Mouse (Mus musculus) layer of hippocampus, adult 11-12 months (tissue): ENCODE results near the gene Mark3.
"Not testable (repeated sequence)": the region's sequence is repeated elsewhere in the genome, so short reads cannot be mapped to it uniquely, and the experiment has no call there.

ENCODE experiments used
- DNase-seq: peaks from one replicate; pipeline ENCODE4 v3.0.0; 2022; ENCODE audit warnings: low spot score

Mark3 gene

DNA sequence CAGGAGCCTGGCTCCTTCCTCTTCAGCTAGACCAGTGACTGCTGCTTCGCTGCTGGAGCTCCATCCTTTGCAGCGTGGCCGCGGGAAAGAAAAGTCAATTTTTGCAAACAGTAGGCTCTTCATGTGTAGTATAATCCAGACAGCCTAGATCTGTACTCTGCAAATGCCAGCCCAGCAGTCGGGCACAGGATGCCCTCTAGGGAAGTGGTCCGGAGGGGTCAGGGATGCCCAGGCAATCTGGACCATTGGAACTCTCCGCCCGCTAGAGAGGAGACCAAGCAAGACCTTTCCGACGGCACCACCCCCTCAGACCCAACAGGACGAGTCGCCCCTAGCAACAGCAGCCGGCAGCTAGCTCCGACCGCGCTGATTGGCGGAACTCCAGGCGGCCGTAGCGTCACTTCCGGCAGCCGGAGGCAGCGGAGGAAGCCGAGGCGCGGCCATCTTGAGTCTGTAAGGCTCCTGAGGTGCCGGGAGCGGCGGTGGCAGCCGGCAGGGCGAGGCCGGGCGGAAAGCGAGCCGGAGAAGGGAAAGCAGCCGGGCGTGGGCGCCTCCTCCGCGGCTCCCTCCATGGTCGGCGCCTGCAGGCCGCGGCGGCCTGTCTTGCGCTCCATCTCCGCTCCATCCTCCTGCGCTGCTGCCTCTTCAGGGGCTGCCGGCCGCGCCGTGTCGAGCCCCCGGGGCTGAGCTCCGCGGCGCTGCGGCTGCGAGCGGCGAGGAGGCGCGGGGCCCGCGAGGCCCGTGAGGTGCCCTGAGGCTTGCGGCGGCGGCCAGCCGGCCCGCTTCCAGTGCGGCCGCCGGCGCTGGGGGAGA lies at the start of gene Mark3:
Gene Mark3, plus strand, starts transcription at position 450 of the 813 bp plus-strand sequence.
- DNase-seq, result peak; percentile 96

DNA sequence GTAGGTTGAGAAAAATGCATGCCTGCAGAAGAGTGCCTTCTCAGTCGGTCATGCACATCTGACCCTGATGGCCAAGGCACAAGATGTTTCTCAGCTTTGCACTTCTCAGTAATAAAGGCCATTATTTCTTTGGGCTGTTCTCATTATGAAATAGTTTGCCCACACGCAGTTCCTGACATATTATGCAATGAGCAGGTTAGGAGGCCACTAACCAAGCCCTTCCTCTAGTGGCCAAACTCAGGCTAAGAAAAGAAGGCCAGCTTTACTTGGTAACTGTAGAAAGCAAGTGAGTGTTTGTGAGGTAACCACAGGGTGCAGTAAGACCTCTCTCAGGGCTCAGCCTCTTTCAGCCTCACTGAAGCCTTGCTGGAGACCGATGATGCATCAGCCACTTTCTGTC lies 49.4 kb upstream of the Mark3 start:
- no peak for DNase-seq

DNA sequence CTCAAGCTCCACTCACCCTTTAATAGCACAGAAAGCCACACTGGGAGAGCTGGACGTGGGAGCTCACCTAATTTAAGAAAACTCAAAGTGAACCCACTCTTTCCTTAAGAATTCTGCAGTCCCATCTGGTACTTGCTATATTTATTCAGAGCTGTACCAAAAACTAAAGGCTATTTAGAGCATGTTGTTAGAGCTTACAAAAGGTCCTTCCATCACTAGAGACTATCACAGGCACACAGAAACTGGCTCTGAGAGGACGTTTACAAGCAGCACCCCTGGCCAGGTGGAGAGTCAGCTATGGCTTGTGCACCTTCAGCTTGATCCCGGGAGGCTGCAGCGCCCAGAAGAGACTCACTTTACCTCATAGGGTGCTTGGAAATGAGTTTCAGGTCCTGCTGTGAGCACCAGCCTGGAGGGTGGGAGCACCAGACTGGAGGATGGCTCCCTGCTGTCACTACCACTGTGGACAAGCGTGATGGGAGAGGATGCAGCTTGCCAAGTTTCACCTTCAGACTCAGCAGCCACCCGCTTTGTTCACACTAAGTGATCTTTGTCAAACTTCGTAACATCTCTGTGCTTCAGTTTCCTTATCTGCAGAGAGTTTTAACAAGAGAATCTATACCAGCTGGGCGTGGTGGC lies 46.6 kb upstream of the Mark3 start:
- no peak for DNase-seq

DNA sequence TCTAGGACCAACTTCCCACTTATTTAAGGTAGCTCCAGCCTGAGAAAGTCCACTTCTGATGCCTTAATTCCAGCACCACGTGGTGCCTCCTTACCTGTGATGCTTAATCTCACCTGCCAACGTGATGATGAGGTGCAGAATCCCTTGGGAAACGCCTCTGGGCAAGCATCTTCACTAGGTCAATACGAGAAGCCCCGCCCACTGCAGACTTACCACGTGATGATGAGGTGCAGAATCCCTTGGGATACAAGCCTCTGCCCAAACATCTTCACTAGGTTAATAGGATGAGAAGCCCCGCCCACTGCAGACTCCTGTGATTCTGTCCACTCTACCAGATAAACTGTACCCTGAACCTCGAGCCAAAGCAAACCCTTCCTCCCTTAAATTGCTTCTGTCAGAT lies 45.1 kb upstream of the Mark3 start:
- no peak for DNase-seq

DNA sequence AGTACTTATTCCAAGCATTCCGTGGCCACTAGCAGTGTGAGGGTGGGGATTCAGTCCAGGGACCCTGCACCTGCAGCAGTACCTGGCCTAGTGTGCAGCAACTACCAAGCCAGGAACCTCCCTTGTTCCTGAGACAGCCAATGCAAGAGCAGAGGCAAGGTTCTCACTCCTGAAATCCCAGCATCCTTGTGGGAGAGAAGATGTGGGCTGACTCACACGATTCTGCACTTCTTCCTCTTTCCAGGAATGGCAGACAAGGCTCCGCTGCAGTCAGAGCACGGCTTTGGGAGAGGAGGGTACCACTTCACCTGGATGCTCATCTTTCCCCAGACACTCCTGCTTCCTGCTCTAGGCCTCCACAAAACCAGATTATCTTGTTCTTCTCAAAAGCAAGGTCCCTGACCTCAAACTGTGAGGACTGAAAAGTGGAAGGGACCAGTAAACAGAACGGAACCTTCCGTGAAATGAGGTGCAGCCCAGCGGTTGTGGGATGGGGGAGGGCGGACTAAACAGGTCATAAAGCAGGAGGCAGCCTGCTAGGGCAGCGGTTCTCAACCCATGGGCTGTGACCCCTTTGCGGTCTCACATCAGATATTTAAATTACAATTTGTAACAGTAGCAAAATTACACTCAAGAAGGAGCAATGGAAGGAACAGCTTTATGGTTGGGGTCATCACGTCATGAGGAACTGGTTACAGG lies 41.1 kb upstream of the Mark3 start:
- no peak for DNase-seq

DNA sequence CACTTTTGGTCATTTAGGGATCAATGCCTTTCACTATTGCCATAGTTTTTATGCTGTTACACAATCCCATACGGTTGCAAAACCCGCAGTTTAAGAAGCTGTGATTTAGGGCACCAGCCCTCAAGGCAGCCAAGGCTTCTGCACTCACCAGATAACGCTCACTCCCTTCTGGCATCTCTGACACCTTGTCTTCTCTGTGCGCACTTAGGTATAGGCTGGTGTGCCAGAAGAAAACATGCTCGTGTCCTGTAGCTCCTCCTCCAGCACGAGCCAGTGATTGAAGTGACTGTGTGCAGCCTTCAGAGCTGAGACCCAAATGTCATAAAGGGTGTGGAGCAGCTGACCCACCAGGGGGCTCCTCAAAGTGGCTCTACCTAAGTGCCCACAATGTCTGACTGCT lies 39.0 kb upstream of the Mark3 start:
- DNase-seq, result no peak

DNA sequence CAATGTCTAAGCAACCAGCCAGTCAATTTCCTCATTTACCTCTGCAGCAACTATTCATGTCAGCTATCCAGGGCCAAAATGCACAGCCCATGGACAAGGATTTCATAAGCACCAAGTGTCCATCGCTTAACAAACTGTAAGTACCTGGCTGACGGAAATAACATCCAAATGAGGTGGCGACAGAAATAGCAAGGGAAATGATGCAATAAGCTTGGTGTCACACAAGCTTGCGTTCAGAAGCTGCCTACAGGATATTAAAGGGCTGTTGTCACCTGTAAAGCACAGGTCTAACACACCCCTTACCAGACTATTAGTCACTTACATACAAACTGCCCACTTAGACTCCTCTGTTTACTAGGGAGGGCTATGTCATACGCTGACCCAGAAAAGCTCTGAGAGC lies 38.6 kb upstream of the Mark3 start:
- DNase-seq, result no peak

DNA sequence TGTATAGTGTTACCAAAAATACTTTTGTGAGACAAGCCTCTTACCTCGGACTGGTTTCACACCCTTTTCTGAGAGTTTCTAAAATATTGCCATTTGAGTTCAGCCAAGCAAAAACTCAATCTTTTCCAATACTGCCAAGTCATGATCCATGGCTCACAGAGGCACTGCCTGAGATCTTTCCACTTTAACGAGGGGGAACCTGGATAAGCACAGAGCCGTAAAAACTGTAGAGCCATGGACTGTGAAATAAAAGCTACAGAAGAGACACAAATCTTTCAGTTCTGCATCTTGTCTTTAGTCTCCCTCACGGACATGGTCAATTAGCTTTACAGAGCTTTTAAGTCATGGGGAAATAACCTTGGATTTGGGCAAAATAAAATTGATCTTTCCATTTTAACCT lies 37.6 kb upstream of the Mark3 start:
- no peak for DNase-seq

DNA sequence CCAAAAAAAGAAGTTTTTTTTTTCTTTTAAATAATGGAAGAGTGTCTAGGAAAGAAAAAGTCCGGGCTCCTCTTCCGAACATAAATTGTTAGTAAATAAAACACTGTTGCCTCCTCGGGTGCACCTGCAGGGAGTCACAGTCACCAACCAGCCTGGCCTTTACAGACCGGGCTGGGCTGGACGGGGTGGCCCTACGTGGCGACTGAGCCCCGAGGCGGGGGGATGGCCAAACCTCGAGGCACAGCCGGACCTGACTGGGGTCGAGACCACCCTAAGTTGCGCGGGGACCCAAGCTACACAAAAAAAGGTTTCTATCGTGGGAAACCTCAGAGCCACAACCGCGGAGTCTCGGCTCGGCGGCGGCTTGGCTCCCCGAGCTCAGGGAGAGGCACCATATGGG lies 37.0 kb upstream of the Mark3 start:
- no peak for DNase-seq

DNA sequence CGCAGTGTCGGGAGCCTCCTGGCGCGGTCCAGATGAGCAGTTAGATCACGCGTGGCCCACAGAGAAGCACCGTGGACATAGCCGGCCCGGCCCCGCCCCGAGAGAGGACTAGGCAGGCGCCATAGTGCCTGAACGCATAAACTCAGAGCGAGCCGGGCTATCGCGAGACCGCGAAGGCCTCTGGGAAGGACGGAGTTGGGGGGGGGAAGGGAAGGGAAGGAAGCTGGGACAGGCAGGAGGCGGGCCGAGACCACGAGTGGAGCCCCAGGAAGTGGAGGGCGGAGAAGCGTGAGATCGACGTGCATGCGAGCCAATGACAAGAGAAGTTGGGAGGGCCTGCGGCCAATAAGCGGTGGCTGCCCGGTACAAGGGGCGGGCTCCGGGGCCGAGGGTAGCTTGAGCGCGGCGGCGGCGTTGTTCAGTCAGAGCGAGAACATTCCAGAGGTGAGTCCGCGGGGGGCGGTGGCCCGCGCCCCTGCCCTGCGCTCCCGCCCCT lies 36.5 kb upstream of the Mark3 start, which contains the start of gene Eif5:
Gene Eif5, plus strand, starts transcription at position 221 of the 496 bp plus-strand sequence.
- peak; percentile 99 for DNase-seq

DNA sequence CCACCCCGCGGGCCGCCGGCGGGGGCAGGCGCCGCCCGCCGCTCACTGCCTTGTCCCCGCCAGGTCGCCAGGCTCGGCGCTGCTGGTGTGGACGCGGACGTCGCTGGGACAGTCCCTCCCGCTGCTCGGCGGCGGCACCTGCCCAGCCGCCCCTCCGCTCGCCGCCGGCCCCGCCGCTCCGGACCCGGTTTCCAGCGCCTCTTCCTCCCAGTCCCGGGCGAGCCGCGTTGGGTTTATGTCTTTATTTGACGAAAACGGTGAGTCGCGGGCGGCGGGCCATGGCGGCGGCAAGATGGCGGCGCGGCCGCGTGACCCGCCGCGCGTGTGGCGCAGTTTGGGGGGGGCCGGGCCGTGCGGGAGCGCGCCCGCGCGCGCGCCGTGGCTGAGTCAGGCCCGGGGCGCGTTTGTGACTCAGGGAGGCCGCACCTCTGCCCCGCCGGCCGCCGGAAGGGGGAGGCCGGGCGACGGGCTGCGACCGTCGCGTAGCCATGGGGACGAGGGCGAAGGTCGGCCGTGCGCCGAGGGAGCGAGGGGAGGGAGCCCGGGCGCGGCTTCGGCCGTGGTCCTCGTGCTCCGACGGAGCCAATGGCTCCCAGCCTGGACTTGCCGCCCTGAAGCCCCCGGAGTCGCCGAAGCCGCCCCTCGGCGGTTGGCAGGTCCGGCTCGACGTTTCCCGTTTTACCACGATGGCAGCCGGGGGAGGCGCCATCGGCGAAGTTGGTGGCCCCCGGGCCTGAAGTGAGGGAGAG lies 35.9 kb upstream of the Mark3 start:
- peak; percentile 78 for DNase-seq

DNA sequence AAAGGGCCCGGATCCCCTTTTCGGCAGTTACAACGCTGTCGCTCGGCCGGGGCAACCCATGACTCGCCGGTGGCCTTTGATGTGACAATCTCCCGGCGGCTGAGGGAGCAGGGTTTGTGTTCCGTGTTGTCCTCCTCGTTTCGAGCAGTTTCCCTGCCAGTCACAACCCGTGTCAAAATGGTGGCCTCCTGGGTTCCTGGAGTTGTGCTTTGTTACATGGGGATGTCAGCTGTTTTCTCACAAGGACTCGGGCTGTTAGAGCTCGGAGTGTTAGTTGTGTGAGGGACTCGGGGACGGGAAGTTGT lies 35.3 kb upstream of the Mark3 start:
- no peak for DNase-seq

DNA sequence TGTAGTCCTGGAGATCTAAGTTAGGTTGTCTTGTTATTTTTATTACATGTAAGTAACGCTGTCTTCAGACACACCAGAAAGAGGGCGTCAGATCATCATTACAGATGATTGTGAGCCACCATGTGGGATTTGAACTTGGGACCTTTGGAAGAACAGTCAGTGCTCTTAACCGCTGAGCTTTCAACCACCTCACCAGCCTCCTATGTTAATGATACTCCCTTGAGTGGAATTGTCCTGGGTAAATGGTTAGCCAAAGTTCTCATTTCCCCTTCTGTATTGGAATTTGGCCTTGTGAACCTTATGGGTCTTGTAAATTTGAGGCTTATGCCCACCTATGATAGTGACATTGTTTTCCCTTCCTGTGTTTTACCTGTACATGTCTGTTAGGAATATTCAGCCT lies 27.3 kb upstream of the Mark3 start:
- no peak for DNase-seq

DNA sequence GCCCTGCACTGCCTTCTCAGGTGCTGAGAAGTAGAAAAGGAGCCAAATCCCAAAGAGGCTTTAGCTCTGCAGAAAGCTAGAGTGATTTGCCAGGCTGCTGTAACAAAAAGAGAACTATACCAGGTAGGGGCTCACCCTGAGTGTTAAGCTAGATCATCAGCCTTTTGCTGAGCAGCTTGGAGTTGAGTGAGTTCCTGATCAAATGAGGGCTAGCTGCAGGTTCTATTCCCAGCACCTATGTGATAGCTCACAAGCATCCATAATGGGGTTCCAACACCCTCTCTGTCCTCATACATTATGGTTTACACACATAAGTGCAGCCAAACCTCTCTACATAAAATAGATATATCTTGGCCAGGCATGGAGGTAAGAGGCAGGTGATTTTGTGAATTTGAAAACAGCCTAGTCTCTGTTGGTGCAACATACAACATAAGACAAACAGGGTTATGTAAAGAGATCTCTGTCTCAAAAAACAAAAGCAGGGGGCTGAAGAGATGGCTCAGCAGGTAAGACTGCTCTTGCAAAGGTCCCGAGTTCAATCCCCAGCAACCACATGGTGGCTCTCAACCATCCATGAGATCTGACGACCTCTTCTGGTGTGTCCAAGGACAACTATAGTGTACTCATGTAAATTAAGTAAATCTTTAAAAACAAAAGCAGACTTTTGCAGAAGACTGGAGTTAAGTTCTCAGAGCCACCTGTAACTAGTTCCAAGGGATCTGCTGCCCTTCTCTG lies 25.6 kb upstream of the Mark3 start:
- DNase-seq, result no peak

DNA sequence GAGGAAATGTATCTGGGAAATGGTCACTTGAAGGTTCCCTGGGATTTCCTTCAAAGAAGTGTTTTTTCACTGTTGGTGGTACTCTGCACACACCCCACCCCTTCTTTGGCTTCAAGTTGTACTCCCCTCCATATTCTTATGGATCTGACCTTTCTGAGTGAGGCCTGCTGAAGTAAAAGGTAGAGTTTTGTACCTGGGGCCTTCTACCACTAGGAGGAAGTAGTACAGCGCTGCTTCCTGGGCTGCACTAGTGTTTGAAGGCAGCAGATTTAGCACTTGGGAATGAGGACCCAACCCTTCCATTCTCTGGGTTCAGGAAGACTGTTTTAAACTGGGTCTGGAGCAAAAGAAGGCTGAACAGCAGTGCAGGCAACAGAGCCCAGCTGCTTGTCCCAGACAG lies 23.6 kb upstream of the Mark3 start:
- DNase-seq, result no peak

DNA sequence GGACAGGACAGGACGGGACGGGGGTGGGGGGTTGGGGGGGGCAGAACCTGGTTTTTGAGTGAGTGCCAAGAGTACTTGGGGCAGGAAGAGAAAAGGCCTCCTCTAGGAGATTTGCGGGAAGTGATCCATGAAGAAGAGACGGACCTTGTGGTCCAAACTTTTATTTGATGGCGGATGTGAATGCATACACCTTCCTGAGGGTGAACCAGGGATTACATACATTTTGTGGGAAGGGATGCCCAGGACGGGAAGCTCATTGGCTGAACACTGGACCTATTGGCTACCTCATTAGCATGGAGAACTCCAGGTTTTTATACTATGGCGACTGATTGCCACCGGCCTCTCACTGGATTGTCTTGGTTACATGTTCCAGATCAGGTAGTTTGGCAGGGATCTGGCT lies 22.0 kb upstream of the Mark3 start:
- DNase-seq, result no peak

DNA sequence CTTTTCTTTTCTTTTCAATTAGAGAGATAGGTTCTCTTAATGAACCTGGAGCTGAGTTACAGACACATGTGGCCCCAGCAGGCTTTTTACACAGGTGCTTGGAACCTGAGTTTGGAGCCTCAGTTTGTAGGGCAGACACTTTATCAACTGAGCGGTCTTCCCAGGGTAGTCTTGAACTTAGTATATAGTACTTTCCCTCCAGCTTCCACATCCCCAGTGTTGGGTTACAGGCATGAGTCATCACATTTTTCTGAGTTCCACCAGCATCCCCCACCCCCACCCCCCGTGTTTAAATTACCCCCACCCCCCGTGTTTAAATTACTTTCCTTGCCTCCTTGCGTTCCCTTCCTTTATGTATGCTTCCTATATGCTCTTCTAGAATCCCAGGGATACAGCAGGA lies 19.0 kb upstream of the Mark3 start:
- no peak for DNase-seq

DNA sequence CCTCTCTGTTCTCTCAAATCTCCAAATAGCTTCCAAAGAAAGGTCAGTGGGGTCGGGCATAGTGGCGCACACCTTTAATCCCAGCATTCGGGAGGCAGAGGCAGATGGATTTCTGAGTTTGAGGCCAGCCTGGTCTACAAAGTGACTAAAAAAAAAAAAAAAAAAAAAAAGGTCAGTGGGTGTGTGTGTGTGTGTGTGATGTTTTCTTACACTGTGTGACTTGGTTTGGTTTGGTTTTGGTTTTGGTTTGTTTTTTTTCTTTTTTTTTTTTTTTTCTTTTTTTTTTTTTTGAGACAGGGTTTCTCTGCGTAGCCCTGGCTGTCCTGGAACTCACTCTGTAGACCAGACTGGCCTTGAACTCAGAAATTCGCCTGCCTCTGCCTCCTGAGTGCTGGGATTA lies 18.4 kb upstream of the Mark3 start:
- not testable (repeated sequence) for DNase-seq

DNA sequence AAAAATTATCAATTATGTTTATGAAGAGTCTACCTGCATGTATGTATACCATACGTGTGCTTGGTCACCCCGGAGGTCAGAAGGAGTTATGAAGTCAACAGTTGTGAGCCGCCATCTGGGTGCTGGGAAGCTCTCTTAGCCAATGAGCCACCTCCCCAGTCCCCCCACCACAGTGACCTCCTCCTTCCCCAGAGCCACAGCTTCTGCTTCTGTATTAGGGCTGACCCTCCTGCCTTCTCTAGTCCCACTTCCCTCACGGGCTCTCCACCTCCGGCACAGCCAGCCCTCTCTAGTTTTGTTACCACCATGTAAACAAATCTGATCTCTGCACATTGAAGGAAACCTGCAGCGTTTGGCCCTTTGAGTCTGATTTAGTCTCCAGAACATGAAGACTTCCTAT lies 16.8 kb upstream of the Mark3 start:
- DNase-seq, result no peak

DNA sequence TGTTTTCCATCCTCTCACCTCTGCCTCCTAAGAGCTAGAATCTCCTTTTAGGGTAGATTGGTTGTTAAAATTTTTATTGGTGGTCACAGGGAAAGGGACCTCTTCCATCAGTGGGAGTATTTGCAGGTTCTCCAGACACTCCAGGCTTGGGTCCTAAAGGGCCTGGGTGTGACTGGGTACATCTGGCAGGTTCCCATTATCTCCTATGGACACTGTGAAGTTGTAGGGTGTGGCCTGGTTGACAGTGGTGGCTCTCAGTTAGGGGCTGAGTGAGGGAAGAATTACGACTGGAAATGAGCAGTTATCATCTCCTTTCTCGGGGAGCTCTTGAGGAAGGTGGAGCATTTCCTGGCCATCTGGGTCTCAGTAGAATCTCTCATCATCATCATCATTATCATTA lies 15.7 kb upstream of the Mark3 start:
- no peak for DNase-seq

DNA sequence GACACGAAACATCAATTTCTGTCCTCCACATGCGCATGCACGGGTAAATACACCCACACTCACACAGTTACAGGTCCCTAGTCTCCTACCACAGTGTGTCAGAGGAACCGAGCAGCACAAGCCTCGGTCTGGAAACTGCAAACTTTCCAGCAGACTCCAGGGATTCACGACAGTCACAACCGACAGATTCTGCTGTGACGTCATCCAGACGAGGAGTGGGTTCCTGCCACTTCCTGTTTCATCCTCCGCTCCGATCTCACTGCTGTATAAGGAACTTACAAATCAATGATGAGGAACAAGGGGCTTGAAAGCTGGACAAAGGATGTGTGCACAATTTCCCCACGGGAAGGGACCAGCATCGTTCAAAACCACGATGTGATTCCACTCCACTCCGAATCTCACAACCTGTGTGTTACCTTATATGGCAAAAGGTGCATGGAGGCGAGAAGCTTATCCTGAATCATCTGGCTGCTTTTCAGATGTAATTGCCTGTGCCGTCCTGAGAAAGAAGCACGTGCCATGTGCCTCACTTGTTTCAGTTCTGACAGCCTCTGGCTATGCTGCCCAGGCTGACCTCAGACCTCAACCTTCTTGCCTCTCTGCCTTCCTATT lies 14.6 kb upstream of the Mark3 start:
- DNase-seq, result peak; percentile 71
